Mouse (Mus musculus): ENCODE data around the gene Abca2. TPM values are rescaled to one million over a fixed set of nuclear protein-coding genes. Genes with fewer than 3 reads are reported as not detected.
"Not testable (repeated sequence)": the region's sequence is repeated elsewhere in the genome, so short reads cannot be mapped to it uniquely, and the experiment has no call there.

Abca2 gene
- polyA plus RNA-seq, 1 experiment from 2014 or later, result 11.6 TPM

- H3K36me3 ChIP-seq, result peaks cover 5% of the 10 kb centered on the region; the same call in 1 of the 2 replicates
- peaks cover 27% of the 10 kb centered on the region for H3K27me3 ChIP-seq
- H3K27ac ChIP-seq (replicated peaks), result peak overlapping the region; percentile 91
- H3K9me3 ChIP-seq, result no peaks in the 10 kb centered on the region
- H3K9ac ChIP-seq (replicated peaks), result peak overlapping the region; percentile 99
- under 1% methylated on average over 13 of the region's 13 CpGs for WGBS
- peak overlapping the region; percentile 70 for H3K4me2 ChIP-seq (replicated peaks)
- peak overlapping the region; percentile 71 for H3K4me3 ChIP-seq
- H3K4me1 ChIP-seq, result peaks cover 39% of the 10 kb centered on the region
- ATAC-seq (replicated peaks), result no peak; the same call in none of the 2 replicates
Measured at GRCm38 (mm10) chr2:25402377-25402971, 26.0 kb upstream of the Abca2 start.

- H3K36me3 ChIP-seq, result peaks cover 11% of the 10 kb centered on the region
- WGBS, result under 1% methylated on average over 51 of the region's 54 CpGs
- peak; percentile 86 for ATAC-seq (replicated peaks)
- peaks cover 39% of the 10 kb centered on the region for H3K4me1 ChIP-seq
- peaks cover 21% of the 10 kb centered on the region for H3K27me3 ChIP-seq
- peak overlapping the region; percentile 70 for H3K4me2 ChIP-seq (replicated peaks)
- H3K9ac ChIP-seq (replicated peaks), result peak overlapping the region; percentile 99
- no peaks in the 10 kb centered on the region for H3K9me3 ChIP-seq
- H3K27ac ChIP-seq (replicated peaks), result peak overlapping the region; percentile 91
- H3K4me3 ChIP-seq, result peak overlapping the region; percentile 71
Measured at GRCm38 (mm10) chr2:25402972-25403601, 25.4 kb upstream of the Abca2 start.

GRCm38 (mm10) chr2:25403994-25404393 is 24.5 kb upstream of the Abca2 start:
- Histone ChIP-seq H3K36me3 (peaks cover 19% of the 10 kb centered on the region), H3K27me3 (peaks cover 13% of the 10 kb centered on the region), H3K4me2 (replicated peaks) (peak overlapping the region; percentile 70), H3K4me3 (peak overlapping the region; percentile 71), H3K9me3 (no peaks in the 10 kb centered on the region), H3K9ac (replicated peaks) (peak overlapping the region; percentile 99), H3K4me1 (peaks cover 39% of the 10 kb centered on the region), H3K27ac (replicated peaks) (peak overlapping the region; percentile 91)
- 82% methylated on average over 4 of the region's 4 CpGs for WGBS
- ATAC-seq (replicated peaks), result no peak

GRCm38 (mm10) chr2:25408908-25409307 is 19.6 kb upstream of the Abca2 start:
- no peak for ATAC-seq (replicated peaks)
- no peaks in the 10 kb centered on the region for H3K9me3 ChIP-seq
- WGBS, result 91% methylated on average over 10 of the region's 10 CpGs
- peaks cover 25% of the 10 kb centered on the region for H3K4me1 ChIP-seq
- H3K9ac ChIP-seq (replicated peaks), result no peak overlapping the region
- H3K27ac ChIP-seq (replicated peaks), result no peak overlapping the region
- no peak overlapping the region for H3K4me3 ChIP-seq
- no peaks in the 10 kb centered on the region for H3K27me3 ChIP-seq
- no peak overlapping the region for H3K4me2 ChIP-seq (replicated peaks)
- H3K36me3 ChIP-seq, result peaks cover 42% of the 10 kb centered on the region

GRCm38 (mm10) chr2:25413436-25413835 is 15.1 kb upstream of the Abca2 start:
- not testable (repeated sequence) for H3K27ac ChIP-seq (replicated peaks); H3K27me3 ChIP-seq; H3K9ac ChIP-seq (replicated peaks); H3K4me2 ChIP-seq (replicated peaks); H3K4me3 ChIP-seq; H3K4me1 ChIP-seq; H3K9me3 ChIP-seq; ATAC-seq (replicated peaks)
- peaks cover 29% of the 10 kb centered on the region for H3K36me3 ChIP-seq

GRCm38 (mm10) chr2:25417426-25417825 is 11.1 kb upstream of the Abca2 start:
- WGBS, result 10% methylated on average over 3 of the region's 3 CpGs
- H3K27me3 ChIP-seq, result no peaks in the 10 kb centered on the region
- no peak for ATAC-seq (replicated peaks)

GRCm38 (mm10) chr2:25421896-25422295 is 6.6 kb upstream of the Abca2 start:
- no peaks in the 10 kb centered on the region for H3K27me3 ChIP-seq
- no peaks in the 10 kb centered on the region for H3K36me3 ChIP-seq
- no peak overlapping the region for H3K9ac ChIP-seq (replicated peaks)
- no peaks in the 10 kb centered on the region for H3K9me3 ChIP-seq
- no peaks in the 10 kb centered on the region for H3K4me1 ChIP-seq
- H3K4me2 ChIP-seq (replicated peaks), result no peak overlapping the region
- WGBS, result 22% methylated on average over 3 of the region's 3 CpGs
- no peak overlapping the region for H3K27ac ChIP-seq (replicated peaks)
- ATAC-seq (replicated peaks), result peak; percentile 39; the same call in 1 of the 2 replicates
- H3K4me3 ChIP-seq, result no peak overlapping the region

More at GRCm38 (mm10) chr2:25417426-25417825, 11.1 kb upstream of the Abca2 start:
- Histone ChIP-seq H3K27ac (replicated peaks) (no peak overlapping the region), H3K4me3 (no peak overlapping the region), H3K9me3 (no peaks in the 10 kb centered on the region), H3K4me1 (no peaks in the 10 kb centered on the region), H3K9ac (replicated peaks) (no peak overlapping the region), H3K4me2 (replicated peaks) (no peak overlapping the region), H3K36me3 (no peaks in the 10 kb centered on the region)

- H3K4me2 ChIP-seq (replicated peaks), result no peak within 1 kb of the TSS
- H3K4me3 ChIP-seq, result no peak within 1 kb of the TSS
- no peaks in the 10 kb centered on the region for H3K27me3 ChIP-seq
- H3K4me1 ChIP-seq, result peaks cover 2% of the 10 kb centered on the region; the same call in 1 of the 2 replicates
- H3K9ac ChIP-seq (replicated peaks), result no peak within 1 kb of the TSS
- 71% methylated on average over 17 of the region's 17 CpGs for whole genome bisulfite sequencing
- no peak for ATAC-seq (replicated peaks)
- no peaks in the 10 kb centered on the region for H3K9me3 ChIP-seq
- H3K27ac ChIP-seq (replicated peaks), result no peak within 1 kb of the TSS
- no peaks in the 10 kb centered on the region for H3K36me3 ChIP-seq
Measured at GRCm38 (mm10) chr2:25422587-25423410, 5.7 kb upstream of the Abca2 start, which contains the start of gene Fut7. Gene Fut7, plus strand, starts transcription at chr2:25423267.

GRCm38 (mm10) chr2:25423626-25424025 is 4.9 kb upstream of the Abca2 start:
- H3K9ac ChIP-seq (replicated peaks), result no peak overlapping the region
- H3K36me3 ChIP-seq, result no peaks in the 10 kb centered on the region
- H3K4me3 ChIP-seq, result no peak overlapping the region
- H3K27me3 ChIP-seq, result no peaks in the 10 kb centered on the region
- WGBS, result 67% methylated on average over 1 of the region's 1 CpGs
- H3K4me1 ChIP-seq, result peaks cover 7% of the 10 kb centered on the region; the same call in 1 of the 2 replicates
- no peaks in the 10 kb centered on the region for H3K9me3 ChIP-seq
- H3K4me2 ChIP-seq (replicated peaks), result no peak overlapping the region
- H3K27ac ChIP-seq (replicated peaks), result no peak overlapping the region
- no peak for ATAC-seq (replicated peaks)

GRCm38 (mm10) chr2:25425481-25425880 is 3.0 kb upstream of the Abca2 start:
- Histone ChIP-seq H3K9ac (replicated peaks) (no peak overlapping the region), H3K4me2 (replicated peaks) (no peak overlapping the region), H3K27me3 (peaks cover 2% of the 10 kb centered on the region; the same call in 1 of the 2 replicates), H3K36me3 (no peaks in the 10 kb centered on the region), H3K27ac (replicated peaks) (no peak overlapping the region), H3K4me1 (peaks cover 22% of the 10 kb centered on the region), H3K4me3 (no peak overlapping the region), H3K9me3 (no peaks in the 10 kb centered on the region)
- no peak for ATAC-seq (replicated peaks)
- 37% methylated on average over 27 of the region's 27 CpGs for WGBS

- no peaks in the 10 kb centered on the region for H3K36me3 ChIP-seq
- peak; percentile 30; the same call in 1 of the 2 replicates for ATAC-seq (replicated peaks)
- no peaks in the 10 kb centered on the region for H3K9me3 ChIP-seq
- WGBS, result 21% methylated on average over 5 of the region's 5 CpGs
- peaks cover 31% of the 10 kb centered on the region for H3K4me1 ChIP-seq
- no peak overlapping the region for H3K27ac ChIP-seq (replicated peaks)
- H3K27me3 ChIP-seq, result peaks cover 2% of the 10 kb centered on the region; the same call in 1 of the 2 replicates
- no peak overlapping the region for H3K4me3 ChIP-seq
- no peak overlapping the region for H3K9ac ChIP-seq (replicated peaks)
- H3K4me2 ChIP-seq (replicated peaks), result no peak overlapping the region
Measured at GRCm38 (mm10) chr2:25426721-25427191, 1.7 kb upstream of the Abca2 start.

GRCm38 (mm10) chr2:25427256-25427655 is 1.2 kb upstream of the Abca2 start:
- WGBS, result 92% methylated on average over 5 of the region's 5 CpGs
- Histone ChIP-seq H3K9ac (replicated peaks) (no peak overlapping the region), H3K27me3 (peaks cover 2% of the 10 kb centered on the region; the same call in 1 of the 2 replicates), H3K4me2 (replicated peaks) (no peak overlapping the region), H3K4me3 (no peak overlapping the region), H3K4me1 (peaks cover 31% of the 10 kb centered on the region), H3K27ac (replicated peaks) (no peak overlapping the region), H3K36me3 (no peaks in the 10 kb centered on the region), H3K9me3 (no peaks in the 10 kb centered on the region)
- ATAC-seq (replicated peaks), result no peak

All from forebrain, embryonic 15.5 days (tissue).